8 mouse cellular contexts compared by ENCODE assay signal in genomic region chr16:78376745-78377570, GRCm38 (mm10). TPM values are rescaled to one million over a fixed set of nuclear protein-coding genes. Genes with fewer than 3 reads are reported as not detected.
DNase-seq lines count a peak whose midpoint lies in the region; ATAC-seq lines count a peak whose summit lies in the region.

Gene Btg3 (minus strand): TSS chr16:78377192.

- peaks cover 8% of the 10 kb centered on the region for H3K4me1 ChIP-seq in intestine, embryonic 14.5 days (replicated peaks; ENCODE audit: control insufficient read depth, insufficient read depth, low read length)

- H3K9ac ChIP-seq in intestine, embryonic 14.5 days (ENCODE audit: low read length), result peak within 1 kb of the TSS; percentile 98

- no peaks in the 10 kb centered on the region for H3K9me3 ChIP-seq in intestine, embryonic 14.5 days (ENCODE audit: control insufficient read depth, low read length)

- 3% methylated on average over 37 of the region's 57 CpGs for WGBS in intestine, embryonic 14.5 days

- peaks cover 11% of the 10 kb centered on the region for H3K36me3 ChIP-seq in intestine, embryonic 14.5 days (ENCODE audit: control insufficient read depth, insufficient read depth, low read length)

- peak within 1 kb of the TSS; percentile 78 for H3K27ac ChIP-seq in intestine, embryonic 14.5 days (ENCODE audit: low read depth)

- DNase-seq in adrenal gland, adult 18-20 months (ENCODE audit: low spot score in 2 of 2), result peak; percentile 90 to 92
- peak; percentile 97 for DNase-seq in embryo, embryonic 11 days
- DNase-seq in gastrocnemius, postnatal 25 days, result peak; percentile 91
- peak; percentile 93 for DNase-seq in intestine, embryonic 14.5 days (ENCODE audit: low spot score)
- peak; percentile 83 to 92 for DNase-seq in left cerebral cortex, postnatal 14 days (ENCODE audit: low spot score in 2 of 2)
- peak; percentile 95 for DNase-seq in mesoderm, embryonic 11.5 days (ENCODE audit: low read depth, low spot score)
- DNase-seq in right cerebral cortex, postnatal 36 days (ENCODE audit: low spot score in 2 of 2), result peak; percentile 60 to 62
- peak; percentile 87 for DNase-seq in yolk sac, embryonic 10.5 days (ENCODE audit: low spot score)

- peak within 1 kb of the TSS; percentile 65 for H3K4me2 ChIP-seq in intestine, embryonic 14.5 days (ENCODE audit: low read length)

- ATAC-seq in intestine, embryonic 14.5 days (replicated peaks; ENCODE audit: low FRiP score, low TSS enrichment, low read depth), result peak; percentile 98

- H3K27me3 ChIP-seq in intestine, embryonic 14.5 days (replicated peaks; ENCODE audit: control insufficient read depth, insufficient read depth, low read length), result no peaks in the 10 kb centered on the region

- intact Hi-C loops in left cerebral cortex, postnatal 14 days (cut with DNase I), result loop anchor here (5.0 kb wide), 1 partner anchor 65 kb away; no protein-coding TSS in a partner anchor

- peak within 1 kb of the TSS; percentile 92 for H3K4me3 ChIP-seq in intestine, embryonic 14.5 days (ENCODE audit: low read depth, low read length)

RNA-seq across cellular contexts. Expression of gene Btg3, which starts in this region (rescaled TPM):
- total RNA-seq in adrenal gland, adult 18-20 months (2021), result 10 to 100 TPM; 32.0 to 47.9 TPM
- 1 to 10 TPM; 4.7 to 8.1 TPM for total RNA-seq in gastrocnemius, postnatal 25 days (2021)
- polyA plus RNA-seq in intestine, embryonic 14.5 days (2014; fragmentation: Nextera tagmentation; extraction: Ambion mirVana), result 37.1 and 40.5 TPM in 2 replicates
- total RNA-seq in left cerebral cortex, postnatal 14 days (2021), result 1 to 10 TPM; 8.7 to 9.0 TPM

Comparison
In these comparisons a context has a peak if more than half of its experiments do, and no peak if none do; other contexts are left out.
1. Peak in every context shown above with its lines: DNase-seq, ATAC-seq, H3K4me3 ChIP-seq and H3K27ac ChIP-seq.